Mouse (Mus musculus) lung, postnatal 4 days (tissue): ENCODE data around the gene Fgf11.

Experiments
- DNase-seq, 2 experiments: peaks; one replicate each; pipeline ENCODE4 v3.0.0; 2021

The Fgf11 gene

DNA sequence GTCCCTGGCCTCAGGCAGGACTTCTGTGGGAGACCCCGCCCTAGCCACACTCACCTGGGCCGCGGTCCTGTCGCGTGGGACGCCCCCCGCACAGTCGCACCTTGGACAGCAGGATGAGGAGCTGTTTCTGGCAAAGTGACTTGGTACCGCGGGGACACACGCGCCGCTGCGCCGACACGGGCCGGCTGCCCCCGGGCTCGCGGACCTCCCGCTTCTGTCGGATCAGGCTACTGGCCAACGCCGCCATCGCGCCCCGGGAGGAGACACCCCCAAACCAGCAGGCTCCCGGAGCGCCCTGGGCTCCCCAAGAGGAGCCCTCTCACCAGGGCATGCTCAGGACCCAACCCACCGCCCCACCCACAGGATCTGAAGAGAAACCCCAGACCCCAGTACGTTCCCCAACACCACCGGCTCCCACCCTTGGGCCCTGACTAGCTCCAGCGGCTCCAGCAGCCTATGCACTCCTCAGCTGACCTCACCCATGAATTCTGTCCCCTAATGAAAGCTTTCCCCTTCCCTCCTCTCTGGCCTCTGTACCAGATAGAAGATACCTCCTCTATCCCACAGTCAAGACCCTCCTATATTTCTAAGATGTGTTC, at the start of gene Fgf11:
Gene Fgf11 (minus strand): TSS at position 479 of the 599 bp plus-strand sequence.
- peak; percentile 23 to 37 for DNase-seq

DNA sequence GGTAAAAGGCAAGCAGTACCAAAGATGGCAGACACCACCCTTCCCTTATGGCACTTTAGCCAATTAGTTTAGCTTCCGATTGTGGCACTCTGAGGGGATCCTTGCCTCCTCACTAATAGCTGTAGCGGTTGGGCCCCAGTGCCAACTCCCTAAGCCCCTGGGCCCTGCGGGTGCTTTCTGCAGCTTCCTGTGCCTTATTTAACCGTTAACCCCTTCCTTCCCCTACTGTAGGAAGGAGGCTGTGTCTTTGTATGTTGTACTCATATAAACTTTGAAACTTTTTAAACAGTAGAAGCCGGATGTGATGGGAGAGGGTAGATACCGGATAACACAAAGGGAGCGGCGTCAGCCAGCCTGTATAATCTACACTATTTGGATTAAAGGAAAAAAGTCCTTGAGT, 49.1 kb upstream of the Fgf11 start:
- no peak for DNase-seq

DNA sequence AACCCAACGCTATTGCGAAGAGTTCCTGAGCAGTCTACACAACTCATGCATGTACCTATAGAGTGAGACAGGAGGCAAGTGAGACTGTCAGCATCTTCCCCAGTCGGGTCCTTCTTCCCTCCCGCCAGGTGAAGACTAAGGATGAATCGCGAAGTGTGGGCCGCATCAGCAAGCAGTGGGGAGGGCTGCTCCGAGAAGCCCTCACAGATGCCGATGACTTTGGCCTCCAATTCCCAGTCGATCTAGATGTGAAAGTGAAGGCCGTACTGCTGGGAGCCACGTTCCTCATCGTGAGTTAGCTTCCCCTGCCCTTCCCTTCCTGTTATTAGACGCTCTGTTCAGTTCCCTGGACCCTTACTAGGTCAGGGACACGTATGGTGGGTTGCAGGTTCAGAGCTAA, 48.2 kb upstream of the Fgf11 start:
- DNase-seq: no peak

DNA sequence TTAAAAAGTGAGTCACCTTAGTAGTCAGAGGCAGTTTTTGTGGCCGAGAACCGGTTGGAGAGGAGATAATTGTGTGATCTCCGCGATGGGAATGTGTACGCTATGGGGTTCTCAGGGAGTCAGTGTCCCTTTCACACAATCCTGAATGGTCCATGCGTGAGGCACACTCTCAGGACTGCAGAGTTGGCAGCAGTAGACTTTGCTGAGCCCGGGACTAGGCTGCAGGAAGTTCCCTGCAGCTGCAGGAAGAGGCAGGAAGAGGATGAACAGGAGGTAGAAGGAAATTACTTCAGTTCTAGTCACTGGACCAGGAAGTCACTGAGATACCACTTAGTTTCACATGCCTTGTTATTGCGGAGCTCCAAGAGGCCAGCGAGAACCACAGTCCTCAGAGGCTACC, 47.5 kb upstream of the Fgf11 start:
- no peak for DNase-seq

DNA sequence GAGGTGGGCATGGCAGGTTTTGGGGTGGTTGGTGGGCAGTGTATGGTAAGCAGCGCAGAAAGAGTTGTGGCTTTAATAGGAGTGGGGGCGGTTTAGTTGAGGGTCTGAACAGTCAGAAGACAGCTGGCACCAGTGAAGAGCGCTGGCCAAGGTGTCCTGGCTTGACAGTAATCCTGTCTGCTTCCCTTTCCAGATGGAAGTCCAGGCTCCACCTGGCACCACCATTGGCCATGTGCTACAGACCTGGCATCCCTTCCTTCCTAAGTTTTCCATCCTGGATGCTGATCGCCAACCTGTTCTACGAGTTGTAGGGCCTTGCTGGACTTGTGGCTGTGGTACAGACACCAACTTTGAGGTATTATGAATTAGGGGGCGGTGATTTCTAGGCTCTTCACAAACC, 46.4 kb upstream of the Fgf11 start:
- no peak for DNase-seq

DNA sequence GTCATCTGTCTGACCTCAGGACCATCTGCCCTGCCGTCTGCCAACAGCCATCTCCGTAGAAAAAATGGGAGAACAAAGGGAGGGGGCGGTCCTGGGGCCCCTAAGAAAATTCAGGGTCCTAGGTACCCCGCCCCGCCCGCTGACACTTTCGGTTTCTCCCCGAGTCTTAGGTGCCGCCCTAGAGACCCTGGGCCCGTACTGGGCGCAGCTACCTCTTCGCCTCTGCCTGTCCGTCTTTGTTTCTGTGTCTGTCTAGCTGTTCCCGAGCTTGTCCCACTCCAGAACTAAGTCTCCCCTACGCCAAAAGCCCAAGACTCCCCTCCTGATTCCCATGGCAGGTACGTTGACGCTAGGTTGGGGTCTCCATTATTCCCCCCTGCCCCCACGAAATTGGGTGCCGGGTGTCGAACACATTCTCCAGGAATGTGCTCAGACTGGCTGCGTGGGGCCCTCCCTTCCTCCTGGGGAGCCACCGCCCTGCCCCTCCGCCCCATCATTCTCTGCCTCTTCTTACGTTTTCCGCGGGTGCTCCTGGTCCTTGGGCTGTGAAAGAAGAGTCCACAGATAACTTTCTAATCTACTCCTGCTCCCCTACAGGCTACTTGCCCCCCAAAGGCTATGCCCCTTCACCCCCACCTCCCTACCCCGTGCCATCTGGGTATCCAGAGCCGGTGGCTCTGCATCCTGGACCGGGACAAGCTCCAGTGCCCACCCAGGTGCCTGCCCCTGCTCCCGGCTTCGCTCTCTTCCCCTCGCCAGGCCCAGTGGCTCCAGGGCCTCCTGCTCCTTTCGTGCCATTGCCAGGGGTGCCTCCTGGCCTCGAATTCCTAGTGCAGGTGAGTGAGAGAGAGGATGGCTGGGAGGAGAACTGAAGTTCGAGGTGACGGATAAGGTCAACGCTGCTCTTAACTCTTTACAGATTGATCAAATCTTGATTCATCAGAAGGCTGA, 45.4 kb upstream of the Fgf11 start:
- DNase-seq: peak; percentile 52 to 59

DNA sequence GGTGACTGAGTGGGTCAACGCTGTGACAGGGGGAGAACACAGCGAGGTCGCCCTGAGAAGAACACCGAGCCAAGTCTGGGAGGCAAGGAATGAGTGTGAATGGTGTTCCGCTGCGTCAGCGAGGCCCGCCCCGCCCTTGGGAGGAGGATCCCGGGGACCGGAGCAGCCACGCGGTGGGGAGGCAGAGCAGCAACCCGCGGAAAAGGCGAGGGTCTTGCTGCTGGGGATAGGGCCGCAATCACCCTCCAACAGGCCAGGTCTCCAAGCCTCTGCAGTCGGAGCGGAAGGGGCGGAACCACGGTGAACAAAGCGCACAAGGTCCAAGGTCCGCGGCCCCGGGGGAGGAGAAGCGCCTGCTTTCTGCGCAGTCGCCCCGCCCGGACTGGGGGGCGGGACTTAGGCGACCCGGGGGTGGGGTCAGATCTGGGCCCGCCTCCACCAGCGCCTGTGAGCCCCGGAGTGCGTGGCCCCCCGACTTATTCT, 44.6 kb upstream of the Fgf11 start, which contains the start of gene Plscr3:
Gene Plscr3 (plus strand): TSS at position 179 of the 483 bp plus-strand sequence.
- peak; percentile 94 for DNase-seq

DNA sequence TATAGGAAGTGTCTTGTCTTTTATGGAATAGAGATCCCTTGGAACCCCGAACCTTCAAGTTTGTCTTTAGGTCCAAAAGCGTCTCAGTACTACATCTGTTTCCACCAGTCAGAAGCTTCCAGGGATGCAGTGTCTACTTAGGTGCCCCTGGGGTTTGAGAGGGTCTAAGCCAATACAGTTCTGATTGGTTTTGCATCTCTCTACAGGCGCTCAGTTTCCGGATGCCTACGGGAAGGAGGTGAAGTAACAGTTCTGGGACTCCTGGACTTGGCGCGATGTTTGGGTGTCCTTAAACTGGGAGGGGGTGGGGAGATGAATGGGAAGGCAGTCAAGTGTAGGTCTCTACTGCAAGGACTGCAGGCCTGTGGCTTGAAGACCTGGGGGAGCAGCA, 37.1 kb upstream of the Fgf11 start:
- DNase-seq: no peak

- DNase-seq: peak; percentile 96 to 97
Measured at GRCm38 (mm10) chr11:69837952-69838713, 36.5 kb upstream of the Fgf11 start, which contains the start of gene Tmem256. Gene Tmem256 (plus strand): TSS chr11:69838514.

GRCm38 (mm10) chr11:69837604-69837951, 35.9 kb upstream of the Fgf11 start, which contains the start of gene Nlgn2:
Gene Nlgn2 (minus strand): TSS chr11:69837784.
- DNase-seq: no peak

DNA sequence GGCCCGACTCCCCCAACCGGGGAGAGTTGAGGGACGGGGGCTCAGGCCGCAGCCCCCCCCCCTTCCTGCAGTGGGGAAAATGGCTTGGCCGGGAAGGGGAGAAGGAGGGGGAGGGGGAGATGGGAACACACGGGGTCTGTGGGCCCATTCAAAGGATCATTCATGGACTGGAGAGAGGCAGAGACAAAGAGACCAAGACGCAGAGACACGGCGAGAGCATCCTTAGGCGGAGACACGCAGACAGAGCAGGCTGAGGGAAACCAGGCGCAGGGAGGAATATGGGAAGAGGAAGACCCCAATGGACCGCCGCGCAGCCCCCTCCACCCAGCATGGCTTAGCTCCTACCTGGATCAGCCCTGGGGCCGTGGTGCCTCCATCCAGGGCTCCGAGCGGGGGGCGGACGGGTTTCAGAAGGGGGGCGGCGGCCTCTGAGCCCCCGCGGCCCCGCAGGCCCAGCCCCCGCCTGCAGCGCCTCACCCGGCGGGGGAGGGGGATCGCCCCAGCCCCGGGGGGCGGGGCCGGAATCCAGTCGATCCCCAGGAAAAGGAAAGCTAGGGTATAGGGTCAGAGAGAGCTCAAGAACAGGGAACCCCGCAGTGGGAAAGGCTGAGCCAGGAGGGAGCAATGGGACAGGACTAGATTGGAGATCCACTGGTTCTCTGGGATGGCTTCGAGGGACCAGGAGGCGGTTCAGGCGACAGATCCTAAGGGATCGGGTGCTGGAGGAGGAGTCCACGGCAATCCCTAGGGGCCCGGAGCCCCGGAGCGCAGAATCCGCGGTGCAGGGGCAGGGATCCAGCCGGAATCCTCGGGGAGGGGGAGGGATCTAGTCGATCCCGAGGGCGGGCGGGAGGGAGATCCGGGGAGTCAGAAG, 35.3 kb upstream of the Fgf11 start:
- peak; percentile 39 to 59 for DNase-seq

DNA sequence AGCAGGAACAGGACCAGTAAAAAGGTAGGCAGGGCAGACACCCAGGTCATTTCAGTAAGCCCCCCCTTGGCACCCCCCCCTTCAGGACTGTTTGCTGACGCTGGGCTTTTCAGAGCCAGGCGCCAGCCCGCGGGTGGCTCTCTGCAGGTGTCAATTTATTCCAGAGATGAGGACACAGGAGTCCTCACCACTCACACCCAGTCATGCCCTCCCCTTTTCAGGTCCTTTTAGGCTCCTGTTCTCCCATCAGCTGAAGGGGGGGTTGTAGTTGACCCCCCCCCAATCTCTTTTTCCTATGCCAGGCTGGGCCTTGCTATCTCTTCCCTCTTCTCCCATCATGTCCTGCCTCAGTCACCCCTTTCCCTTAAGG, 34.3 kb upstream of the Fgf11 start:
- DNase-seq: no peak

DNA sequence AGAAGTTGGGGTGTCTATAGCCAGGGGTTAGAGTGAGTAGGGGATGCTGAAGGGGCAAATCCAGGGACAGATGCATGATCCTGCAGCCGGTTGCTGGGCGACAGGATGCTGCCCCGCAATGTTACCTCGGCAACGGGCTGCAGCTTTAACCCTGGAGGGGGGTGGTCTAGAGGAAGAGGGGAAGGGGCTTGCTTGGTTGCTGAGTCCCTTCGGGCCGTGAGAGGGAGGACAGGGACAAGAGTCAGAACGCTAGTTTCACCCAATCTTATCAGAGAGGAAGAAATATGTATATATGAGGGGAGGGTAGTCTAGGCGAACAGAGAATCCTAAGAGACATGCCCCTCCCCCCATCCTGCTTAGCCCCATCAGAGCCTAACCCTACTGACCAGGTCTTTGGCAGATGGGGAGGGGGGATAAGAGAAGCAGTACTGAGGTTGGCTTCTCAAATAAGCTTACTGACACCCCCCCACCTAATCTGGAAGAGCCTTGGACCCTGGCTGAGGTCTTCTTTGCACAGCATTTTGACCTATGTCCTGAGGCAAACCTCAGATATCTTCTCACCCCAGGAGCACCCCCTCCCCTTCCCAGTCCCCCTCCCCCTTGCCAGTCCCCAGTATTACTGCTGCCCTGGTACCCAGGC, 33.8 kb upstream of the Fgf11 start:
- DNase-seq: no peak

GRCm38 (mm10) chr11:69834001-69834549, 32.4 kb upstream of the Fgf11 start:
- DNase-seq: peak; percentile 54 to 64

GRCm38 (mm10) chr11:69833554-69833953, 31.9 kb upstream of the Fgf11 start:
- DNase-seq: no peak

- no peak for DNase-seq
Measured at GRCm38 (mm10) chr11:69828832-69829231, 27.2 kb upstream of the Fgf11 start.

GRCm38 (mm10) chr11:69823456-69823855, 21.8 kb upstream of the Fgf11 start:
- DNase-seq: no peak

DNA sequence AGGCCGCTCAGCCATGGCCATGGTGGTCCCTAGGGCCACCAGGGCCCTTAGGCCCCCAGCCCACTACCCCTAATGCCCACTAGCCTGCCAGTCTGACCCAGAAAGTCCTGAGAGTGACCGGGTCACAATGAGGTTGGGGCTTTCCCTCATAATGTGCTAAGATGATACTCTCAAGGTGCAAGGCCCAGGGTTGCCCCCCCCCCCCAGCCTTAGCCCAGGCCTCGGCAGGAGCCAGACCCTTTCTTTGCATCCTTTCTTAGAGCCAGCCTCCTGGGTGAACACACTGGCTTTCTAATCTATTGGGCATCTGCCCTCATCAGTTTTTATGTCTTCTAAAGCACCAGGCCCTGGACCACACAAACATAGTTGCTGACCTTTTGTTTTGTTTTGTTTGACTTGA, 20.4 kb upstream of the Fgf11 start, which contains the start of gene Spem1:
Gene Spem1 (minus strand): TSS at position 101 of the 400 bp plus-strand sequence.
- no peak for DNase-seq

- DNase-seq: no peak
Measured at GRCm38 (mm10) chr11:69818871-69819270, 17.2 kb upstream of the Fgf11 start.

GRCm38 (mm10) chr11:69818365-69818764, 16.7 kb upstream of the Fgf11 start, which contains the start of gene Spem2:
Gene Spem2 (minus strand): TSS chr11:69818465.
- no peak for DNase-seq

DNA sequence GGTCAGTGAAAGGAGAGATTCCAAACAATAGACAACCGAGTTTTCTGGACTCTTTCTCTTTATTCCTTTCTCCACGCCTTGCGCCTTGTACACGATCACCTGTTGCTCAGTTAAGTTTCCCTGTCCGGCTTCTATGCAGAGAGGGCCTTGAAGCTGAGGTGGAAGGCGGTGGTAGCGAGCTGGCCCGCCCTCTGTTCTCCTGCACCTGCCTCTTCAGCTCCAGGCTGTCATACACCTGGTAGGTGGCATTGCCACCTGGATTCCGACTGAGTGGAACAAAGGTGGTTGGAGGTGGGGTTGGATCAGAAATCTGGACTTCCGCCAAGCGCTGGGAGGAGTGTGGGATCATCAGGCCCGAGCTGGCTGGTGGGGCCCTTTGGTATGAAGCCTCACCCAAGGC, 14.9 kb upstream of the Fgf11 start:
- DNase-seq: no peak
